Mouse (Mus musculus) left cerebral cortex, adult 2 months (tissue): ENCODE data around the gene Ddost. TPM values are rescaled to one million over a fixed set of nuclear protein-coding genes. Genes with fewer than 3 reads are reported as not detected.

Experiments used
- DNase-seq, 2 experiments: peaks; one replicate each; pipeline ENCODE4 v3.0.0; 2021 to 2022; ENCODE audit warnings: low spot score in 2 of 2, mixed read lengths in 1 of 2; ENCODE audit errors: extremely low spot score in 1 of 2
- H3K27ac ChIP-seq: fragments of 200-600 bp; 2 replicates; pipeline ENCODE4 v1.8.1; 2022
- H3K4me3 ChIP-seq: fragments of 200-600 bp; 2 replicates; pipeline ENCODE4 v1.8.1; 2022
- CTCF ChIP-seq: fragments of 200-600 bp; IDR thresholded peaks from 2 replicates; pipeline ENCODE4 v1.8.1; 2022; ENCODE audit warnings: antibody characterized with exemption, mild to moderate bottlenecking, moderate library complexity
- intact Hi-C: fragments of 180-260 bp; cut with DNase I; formaldehyde crosslinking; loops from one replicate; pipeline ENCODE4 v1.15.1; 2025
- total RNA-seq, 2 experiments: library from RNA; stranded (reverse); gene quantifications; 2 replicates each; pipeline ENCODE4 v1.2.3; 2021

The Ddost gene
- total RNA-seq, 2 experiments from 2014 or later = 82.4 to 88.9 TPM

GRCm38 (mm10) chr4:138342778-138343177, 38.2 kb downstream of the Ddost start:
- no peak overlapping the region for H3K27ac ChIP-seq
- no peak for DNase-seq
- intact Hi-C loops = no loop called here
- TF ChIP-seq CTCF = no peak
- no peak overlapping the region for H3K4me3 ChIP-seq

- no peak for DNase-seq
- H3K4me3 ChIP-seq = no peak overlapping the region
- intact Hi-C loops = no loop called here
- TF ChIP-seq CTCF = no peak
- H3K27ac ChIP-seq = no peak overlapping the region
Observed at GRCm38 (mm10) chr4:138343341-138343837, 38.9 kb downstream of the Ddost start.

DNA sequence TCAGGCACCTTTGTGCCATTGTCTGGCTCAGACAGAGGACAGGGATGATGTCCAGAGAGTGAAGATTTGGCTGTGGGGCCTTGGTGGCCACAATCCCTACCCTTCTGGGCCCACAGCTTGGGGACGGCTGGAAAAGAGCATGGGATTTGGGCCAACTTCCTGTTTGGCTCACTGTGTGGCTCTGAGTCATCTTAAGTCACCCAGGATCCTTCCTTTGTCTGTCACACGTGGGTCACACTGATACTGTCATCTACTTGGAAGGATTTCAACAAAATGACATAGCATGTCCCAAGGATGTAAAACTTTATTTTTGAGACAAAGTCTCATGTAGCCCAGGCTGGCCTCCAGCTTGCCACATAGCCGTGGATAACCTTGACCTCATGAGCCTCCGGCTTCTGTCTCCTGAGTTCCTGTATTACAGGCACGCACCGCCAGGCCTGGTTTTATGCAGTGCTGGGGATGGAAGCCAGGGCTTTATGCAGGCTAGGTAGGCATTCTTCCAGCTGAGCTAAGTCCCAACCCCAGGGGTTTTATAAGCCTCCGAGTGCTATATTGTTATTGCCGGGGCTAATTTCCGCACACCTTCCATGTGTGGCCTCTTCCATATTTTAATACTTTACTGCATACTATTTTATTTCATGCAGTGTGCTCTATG, 40.5 kb downstream of the Ddost start:
- H3K4me3 ChIP-seq = no peak overlapping the region
- no peak overlapping the region for H3K27ac ChIP-seq
- intact Hi-C loops = no loop called here
- DNase-seq = no peak
- TF ChIP-seq CTCF = no peak

- Histone ChIP-seq H3K4me3 (no peak overlapping the region), H3K27ac (no peak overlapping the region)
- DNase-seq = no peak
- intact Hi-C loops = no loop called here
- no peak for TF ChIP-seq CTCF
Observed at GRCm38 (mm10) chr4:138347280-138347679, 42.8 kb downstream of the Ddost start.

DNA sequence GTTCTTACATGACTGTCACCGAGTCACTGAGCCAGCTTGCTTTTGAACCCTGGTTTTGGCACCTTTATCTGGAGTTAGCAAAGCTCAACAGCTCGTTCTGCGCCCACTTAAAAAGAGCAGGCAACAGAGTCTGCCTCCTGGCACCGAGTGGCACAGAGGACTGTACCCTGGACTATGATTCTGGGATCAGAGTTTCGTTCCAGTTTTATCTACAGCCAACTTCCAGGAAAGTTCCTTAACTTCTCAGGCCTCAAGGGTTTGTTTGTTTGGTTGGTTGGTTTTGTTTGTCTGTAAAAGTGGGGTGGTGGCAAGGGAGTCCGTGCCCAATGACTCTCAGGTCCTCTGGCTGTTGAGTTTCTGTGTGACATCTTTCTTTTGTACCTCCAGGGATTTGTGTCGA, 44.2 kb downstream of the Ddost start:
- no peak overlapping the region for H3K27ac ChIP-seq
- TF ChIP-seq CTCF = no peak
- H3K4me3 ChIP-seq = no peak overlapping the region
- intact Hi-C loops = no loop called here
- DNase-seq = no peak

- no peak overlapping the region for H3K4me3 ChIP-seq
- no peak for TF ChIP-seq CTCF
- no peak for DNase-seq
- intact Hi-C loops = no loop called here
- no peak overlapping the region for H3K27ac ChIP-seq
Observed at GRCm38 (mm10) chr4:138351821-138352220, 47.3 kb downstream of the Ddost start.

DNA sequence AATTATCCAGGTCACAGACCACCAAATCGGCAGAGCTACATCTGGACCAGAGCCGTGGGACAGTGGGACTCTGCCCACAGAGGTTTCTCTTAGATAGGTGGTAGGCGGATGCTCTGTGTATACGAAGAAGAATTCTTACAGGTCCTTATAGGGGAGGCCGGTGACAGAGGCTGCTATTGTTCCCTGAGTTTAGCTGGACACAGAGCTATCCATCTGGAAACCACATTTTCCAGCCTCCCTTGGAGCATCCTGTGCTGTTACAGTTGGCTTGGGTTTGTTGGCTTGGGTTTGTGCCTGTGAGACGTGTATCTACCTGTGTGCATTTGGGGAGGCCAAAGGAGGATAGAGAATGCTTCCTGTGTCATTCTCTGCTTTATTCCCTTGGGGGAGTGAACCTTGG, 48.2 kb downstream of the Ddost start:
- H3K27ac ChIP-seq = no peak overlapping the region
- DNase-seq = no peak
- no peak for TF ChIP-seq CTCF
- intact Hi-C loops = no loop called here
- no peak overlapping the region for H3K4me3 ChIP-seq

- TF ChIP-seq CTCF = no peak; the same call in 1 of the 2 replicates
- no peak for DNase-seq
- no peak overlapping the region for H3K4me3 ChIP-seq
- intact Hi-C loops = no loop called here
- no peak overlapping the region for H3K27ac ChIP-seq
Observed at GRCm38 (mm10) chr4:138353438-138354171, 49.1 kb downstream of the Ddost start.

- no peak overlapping the region for H3K27ac ChIP-seq
- no peak overlapping the region for H3K4me3 ChIP-seq
- TF ChIP-seq CTCF = no peak
- intact Hi-C loops = no loop called here
- no peak for DNase-seq
Observed at GRCm38 (mm10) chr4:138355496-138355895, 51.0 kb downstream of the Ddost start.

GRCm38 (mm10) chr4:138356141-138356540, 51.6 kb downstream of the Ddost start:
- no peak for DNase-seq
- no peak for TF ChIP-seq CTCF
- Histone ChIP-seq H3K27ac (no peak overlapping the region), H3K4me3 (no peak overlapping the region)
- intact Hi-C loops = no loop called here

DNA sequence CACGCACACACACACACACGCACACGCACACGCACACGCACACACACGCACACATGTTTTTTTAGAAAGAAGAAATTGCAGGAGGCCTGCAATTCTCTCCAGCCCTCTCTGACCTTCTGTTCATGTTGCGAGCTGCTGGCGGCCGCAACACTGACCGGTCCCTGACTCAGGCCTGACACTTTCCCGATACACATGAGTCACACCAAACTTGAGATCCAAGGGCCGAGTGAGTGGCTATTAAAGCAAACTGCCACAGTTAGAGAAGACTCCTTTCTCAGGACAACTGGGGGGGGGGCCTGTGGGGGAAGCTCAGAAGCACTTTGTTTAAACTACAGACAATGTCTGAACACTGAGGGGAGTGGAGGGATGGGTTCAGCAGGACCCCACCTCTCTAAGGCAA, 52.0 kb downstream of the Ddost start:
- Histone ChIP-seq H3K4me3 (no peak overlapping the region), H3K27ac (no peak overlapping the region)
- TF ChIP-seq CTCF = no peak
- intact Hi-C loops = no loop called here
- no peak for DNase-seq

DNA sequence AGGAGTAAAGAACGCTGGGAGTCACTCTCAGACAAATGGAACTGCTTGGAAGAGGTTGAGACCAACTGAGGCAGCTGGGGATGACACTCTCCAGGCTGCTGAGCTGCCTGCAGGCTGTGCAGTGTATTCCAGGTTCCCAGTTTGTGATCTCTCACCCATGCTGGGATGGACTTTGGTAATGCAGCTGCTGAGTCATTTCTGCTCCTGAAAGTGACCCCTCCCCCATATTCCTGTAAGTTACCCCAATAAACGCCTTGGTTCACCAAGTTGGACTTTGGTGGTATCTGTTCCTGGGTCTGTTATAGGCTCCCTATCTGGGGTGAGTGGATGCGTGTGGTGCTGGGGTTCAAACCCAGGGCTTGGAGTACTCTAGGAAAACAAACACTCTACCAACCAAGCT, 53.6 kb downstream of the Ddost start:
- no peak for TF ChIP-seq CTCF
- DNase-seq = no peak
- intact Hi-C loops = no loop called here
- H3K27ac ChIP-seq = no peak overlapping the region
- no peak overlapping the region for H3K4me3 ChIP-seq
